Mouse (Mus musculus) cerebellum, adult (tissue): Measurements from ENCODE around the gene Gm7978.
"Not testable (repeated sequence)": the region's sequence is repeated elsewhere in the genome, so short reads cannot be mapped to it uniquely, and the experiment has no call there.

ENCODE experiments used
- ATAC-seq: cut with Nextera tagmentation; 2 replicates; pipeline ENCODE4 v1.9.2; 2017; ENCODE audit warnings: mild to moderate bottlenecking, moderate library complexity, mixed read lengths; ENCODE audit not compliant: insufficient number of reproducible peaks, low FRiP score, low TSS enrichment

The Gm7978 gene

DNA sequence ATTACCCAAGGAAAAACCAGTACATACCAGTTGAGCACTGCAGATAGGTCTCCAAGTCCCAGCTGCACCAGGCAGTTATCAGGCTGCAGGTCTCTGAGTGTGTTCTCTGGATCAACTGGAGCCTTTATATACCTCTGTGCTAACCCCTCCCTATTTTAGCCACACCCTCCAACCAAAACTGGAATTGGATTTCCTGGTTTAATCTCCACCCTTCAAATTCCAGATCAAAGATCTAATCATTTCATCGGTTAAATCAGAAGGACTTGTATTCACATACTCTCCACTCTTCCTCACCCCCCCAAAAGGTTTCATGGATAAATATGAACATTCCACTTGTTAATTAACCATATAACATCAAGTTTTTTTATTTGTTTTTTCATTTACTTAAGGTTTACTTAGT is at the start of gene Gm7978:
Gm7978 (minus strand) TSS at position 101 of the 400 bp plus-strand sequence.
- ATAC-seq = not testable (repeated sequence)

- not testable (repeated sequence) for ATAC-seq
These were observed 39.7 kb upstream of the Gm7978 start, which contains the start of gene E330014E10Rik for GRCm38 (mm10) chr5:95775690-95776089. TSS of gene E330014E10Rik (plus strand) at chr5:95775990.

GRCm38 (mm10) chr5:95741714-95742113 is 5.7 kb upstream of the Gm7978 start, which contains the start of gene Gm7982:
TSS of gene Gm7982 (plus strand) at chr5:95742014.
- not testable (repeated sequence) for ATAC-seq
